Mouse (Mus musculus) limb, embryonic 12.5 days (tissue): ENCODE results near the gene Clec18a. TPM values are rescaled to one million over a fixed set of nuclear protein-coding genes. Genes with fewer than 3 reads are reported as not detected.
"Not testable (repeated sequence)": the region's sequence is repeated elsewhere in the genome, so short reads cannot be mapped to it uniquely, and the experiment has no call there.

Experiments
- ATAC-seq: fragments of 200-750 bp; cut with Nextera tagmentation; 2 replicates; pipeline ENCODE4 v1.8.0; 2017; ENCODE audit warnings: low read depth, moderate TSS enrichment; ENCODE audit not compliant: insufficient number of reproducible peaks, insufficient read depth, low FRiP score, low TSS enrichment
- H3K27ac ChIP-seq: fragments of 300-500 bp; sonication (generic); 2 replicates; pipeline ENCODE4 v1.5.1; 2016; ENCODE audit warnings: mild to moderate bottlenecking, moderate library complexity
- H3K27me3 ChIP-seq: fragments of 300-500 bp; sonication (generic); 2 replicates; pipeline ENCODE4 v1.6.1; 2016; ENCODE audit warnings: mild to moderate bottlenecking, moderate library complexity
- H3K36me3 ChIP-seq: fragments of 300-500 bp; sonication (generic); 2 replicates; pipeline ENCODE4 v1.6.1; 2016; ENCODE audit warnings: mild to moderate bottlenecking, moderate library complexity
- H3K4me1 ChIP-seq: fragments of 300-500 bp; sonication (generic); replicated peaks from 2 replicates; pipeline ENCODE4 v1.6.1; 2016
- H3K4me2 ChIP-seq: fragments of 300-500 bp; sonication (generic); 2 replicates; pipeline ENCODE4 v1.6.1; 2016; ENCODE audit warnings: mild to moderate bottlenecking, moderate library complexity
- H3K4me3 ChIP-seq: fragments of 300-500 bp; sonication (generic); replicated peaks from 2 replicates; pipeline ENCODE4 v1.5.1; 2016; ENCODE audit warnings: mild to moderate bottlenecking
- H3K9ac ChIP-seq: fragments of 300-500 bp; sonication (generic); replicated peaks from 2 replicates; pipeline ENCODE4 v1.6.1; 2016; ENCODE audit warnings: mild to moderate bottlenecking, moderate library complexity
- H3K9me3 ChIP-seq: fragments of 300-500 bp; sonication (generic); 2 replicates; pipeline ENCODE4 v1.6.1; 2016; ENCODE audit warnings: mild to moderate bottlenecking, moderate library complexity
- WGBS: fragments of 180-500 bp; shearing (Covaris S2); methylation state at CpG from one replicate; pipeline ENCODE4 v1.1.7; 2016; 5-methylcytosine and 5-hydroxymethylcytosine counted together
- microRNA-seq: library from miRNA; unstranded; fragments of <30 nt; microRNA quantifications from one replicate; pipeline ENCODE4, GENCODE M21; 2017
- polyA plus RNA-seq: library from polyadenylated mRNA; unstranded; fragments of >200 nt; fragmentation: Nextera tagmentation; extraction: Ambion mirVana; gene quantifications from 2 replicates; pipeline ENCODE4 v1.2.1, GENCODE M21; 2016

Gene Clec18a
- polyA plus RNA-seq, 1 experiment from 2014 or later, result 0.24 TPM

DNA sequence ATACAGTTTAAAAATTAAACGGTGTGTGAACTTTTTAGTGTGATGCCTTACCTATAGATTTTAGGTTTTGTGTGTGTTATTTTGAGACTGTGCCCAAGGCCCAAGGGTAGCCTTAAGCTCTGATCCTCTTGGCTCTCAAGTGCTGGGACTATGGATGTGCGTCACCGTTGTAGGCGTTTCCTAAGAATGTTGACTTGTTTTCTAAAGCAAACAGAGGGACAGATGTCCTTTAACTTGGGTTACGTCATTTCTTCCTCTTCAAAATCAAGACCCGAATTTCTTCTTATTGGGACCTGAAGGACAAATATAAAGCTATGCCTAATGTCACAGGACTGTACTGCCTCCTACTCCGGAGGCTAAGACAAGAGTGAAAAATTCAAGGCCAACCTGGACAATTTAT, 59.3 kb downstream of the Clec18a start, which contains the start of gene Aars:
Gene Aars (plus strand): TSS at position 229 of the 400 bp plus-strand sequence.
- Histone ChIP-seq H3K36me3 (peaks cover 23% of the 10 kb centered on the region), H3K4me1 (peaks cover 18% of the 10 kb centered on the region), H3K9ac (peak within 1 kb of the TSS; percentile 76), H3K9me3 (no peaks in the 10 kb centered on the region), H3K27me3 (peaks cover 3% of the 10 kb centered on the region; the same call in 1 of the 2 replicates), H3K4me3 (peak within 1 kb of the TSS; percentile 75), H3K4me2 (peak within 1 kb of the TSS; percentile 74), H3K27ac (peak within 1 kb of the TSS; percentile 75)
- 97% methylated on average over 7 of the region's 7 CpGs for WGBS
- ATAC-seq, result no peak

DNA sequence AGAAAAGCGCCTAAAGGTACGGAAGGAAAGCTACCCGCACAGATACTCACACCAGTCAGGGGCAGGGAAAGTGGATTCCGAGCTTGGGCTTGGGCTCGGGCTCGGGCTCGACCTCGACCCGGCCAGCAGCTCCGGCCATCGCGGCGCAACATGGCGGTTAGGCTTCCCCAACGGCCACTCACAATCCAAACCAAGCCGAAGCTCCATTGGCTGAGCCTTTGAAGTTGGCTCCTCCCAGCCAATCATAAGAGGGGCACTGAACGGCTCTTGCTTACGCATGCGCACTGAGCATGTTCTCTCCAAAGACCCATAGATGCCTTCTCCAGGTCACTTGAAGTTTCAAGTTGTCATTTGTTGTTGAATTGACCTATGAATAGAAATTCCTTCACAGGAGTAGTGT, 60.7 kb downstream of the Clec18a start, which contains the start of gene Ddx19b:
Gene Ddx19b (minus strand): TSS at position 180 of the 400 bp plus-strand sequence.
- Histone ChIP-seq H3K4me1 (peaks cover 18% of the 10 kb centered on the region), H3K36me3 (peaks cover 11% of the 10 kb centered on the region), H3K9ac (no peak within 1 kb of the TSS), H3K4me3 (no peak within 1 kb of the TSS), H3K9me3 (no peaks in the 10 kb centered on the region), H3K4me2 (no peak within 1 kb of the TSS), H3K27ac (no peak within 1 kb of the TSS), H3K27me3 (peaks cover 3% of the 10 kb centered on the region; the same call in 1 of the 2 replicates)
- 95% methylated on average over 19 of the region's 19 CpGs for WGBS
- ATAC-seq, result no peak

DNA sequence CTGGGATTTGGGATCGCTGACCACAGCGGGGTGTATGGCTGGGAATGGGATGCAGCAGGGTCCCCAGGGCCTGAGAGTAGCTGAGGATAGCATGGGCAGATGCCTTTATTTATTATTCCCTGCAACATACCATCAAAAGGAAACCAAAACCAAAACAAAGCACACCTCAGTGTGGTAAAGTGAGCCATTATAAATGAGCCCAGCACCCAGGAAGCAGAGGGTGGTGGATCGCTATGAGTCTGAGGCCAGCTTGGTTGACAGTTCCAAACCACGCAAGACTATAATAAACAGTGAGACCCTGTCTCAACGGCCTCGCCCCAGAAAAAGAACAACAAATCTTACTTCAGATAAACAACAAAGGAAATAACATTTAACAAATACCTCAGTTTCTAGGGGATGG, 62.2 kb downstream of the Clec18a start:
- Histone ChIP-seq H3K36me3 (no peaks in the 10 kb centered on the region), H3K9me3 (no peaks in the 10 kb centered on the region)
- ATAC-seq, result no peak

DNA sequence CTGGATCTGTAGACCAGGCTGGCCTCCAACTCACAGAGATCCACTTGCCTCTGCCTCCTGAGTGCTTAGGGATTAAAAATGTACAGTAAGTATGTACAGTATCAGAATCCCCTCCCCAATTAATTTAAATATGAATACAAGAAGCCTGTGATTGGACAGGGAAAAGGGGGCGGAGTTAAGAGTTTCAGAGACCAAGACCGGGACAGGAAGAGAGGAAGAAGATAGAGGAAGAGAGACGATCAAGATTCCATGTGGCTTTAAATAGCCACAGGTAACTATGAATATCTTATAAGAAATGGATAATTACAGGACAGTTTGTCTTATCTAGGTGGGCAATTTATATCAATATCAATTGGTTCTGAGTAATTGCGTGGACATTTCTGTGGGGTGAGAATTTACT, 62.6 kb downstream of the Clec18a start:
- Histone ChIP-seq H3K4me2 (no peak overlapping the region), H3K36me3 (no peaks in the 10 kb centered on the region), H3K27me3 (peaks cover 3% of the 10 kb centered on the region; the same call in 1 of the 2 replicates), H3K4me1 (peaks cover 4% of the 10 kb centered on the region), H3K9ac (no peak overlapping the region), H3K27ac (no peak overlapping the region), H3K4me3 (no peak overlapping the region), H3K9me3 (no peaks in the 10 kb centered on the region)
- ATAC-seq, result no peak
- WGBS, result 62% methylated on average over 4 of the region's 4 CpGs

More for the DNA sequence above, 62.2 kb downstream of the Clec18a start:
- H3K4me2 ChIP-seq, result no peak overlapping the region
- no peak overlapping the region for H3K9ac ChIP-seq
- H3K27me3 ChIP-seq, result peaks cover 3% of the 10 kb centered on the region; the same call in 1 of the 2 replicates
- no peak overlapping the region for H3K27ac ChIP-seq
- H3K4me1 ChIP-seq, result peaks cover 8% of the 10 kb centered on the region
- WGBS, result 80% methylated on average over 6 of the region's 6 CpGs
- no peak overlapping the region for H3K4me3 ChIP-seq

DNA sequence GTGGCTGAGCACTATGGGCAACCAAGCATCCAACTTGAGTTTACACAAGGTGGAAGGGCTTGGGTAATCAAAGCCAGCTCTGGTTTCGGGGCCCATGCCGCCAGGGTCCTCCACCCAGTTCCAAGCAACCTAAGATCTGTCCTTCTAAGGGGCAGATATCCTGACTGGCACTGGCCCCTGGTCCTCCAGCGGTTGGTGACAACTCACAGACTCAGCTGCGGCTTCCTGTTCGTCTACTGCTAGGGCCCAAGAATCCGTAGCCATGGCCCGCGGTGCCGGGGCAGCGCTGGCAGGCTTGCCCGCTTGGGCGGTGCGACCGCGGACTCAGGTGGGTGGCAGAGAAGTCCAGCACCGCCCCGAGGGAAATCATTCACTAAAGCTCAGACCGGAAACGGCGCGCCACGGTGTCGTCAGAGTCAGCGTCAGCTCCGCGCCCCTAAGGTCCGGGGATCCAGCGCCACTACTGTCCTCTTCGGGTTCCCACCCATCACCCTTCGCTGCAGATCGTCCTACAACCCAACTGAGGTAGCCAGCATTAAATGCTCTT, 64.8 kb downstream of the Clec18a start:
- WGBS, result under 1% methylated on average over 31 of the region's 31 CpGs
- peak; percentile 61; the same call in 1 of the 2 replicates for ATAC-seq
- peaks cover 3% of the 10 kb centered on the region; the same call in 1 of the 2 replicates for H3K27me3 ChIP-seq

DNA sequence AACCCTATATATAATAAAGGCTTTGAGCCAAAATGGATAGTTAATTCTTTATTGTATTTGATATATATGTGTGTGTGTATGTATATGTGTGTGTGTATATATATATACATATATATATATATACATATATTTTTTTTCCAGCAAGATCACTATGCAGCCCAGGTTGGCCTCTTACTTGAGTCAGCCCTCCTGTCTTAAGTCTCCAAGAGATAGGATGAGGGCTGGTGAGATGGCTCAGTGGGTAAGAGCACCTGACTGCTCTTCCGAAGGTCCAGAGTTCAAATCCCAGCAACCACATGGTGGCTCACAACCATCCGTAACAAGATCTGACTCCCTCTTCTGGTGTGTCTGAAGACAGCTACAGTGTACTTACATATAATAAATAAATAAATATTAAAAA, 65.6 kb downstream of the Clec18a start:
- 85% methylated on average over 2 of the region's 2 CpGs for WGBS

More for the DNA sequence above, 64.8 kb downstream of the Clec18a start:
- Histone ChIP-seq H3K36me3 (no peaks in the 10 kb centered on the region), H3K4me2 (peak overlapping the region; percentile 82), H3K4me3 (peak overlapping the region; percentile 72), H3K9ac (peak overlapping the region; percentile 83), H3K9me3 (no peaks in the 10 kb centered on the region), H3K27ac (no peak overlapping the region), H3K4me1 (no peaks in the 10 kb centered on the region; the same call in 1 of the 2 replicates)

DNA sequence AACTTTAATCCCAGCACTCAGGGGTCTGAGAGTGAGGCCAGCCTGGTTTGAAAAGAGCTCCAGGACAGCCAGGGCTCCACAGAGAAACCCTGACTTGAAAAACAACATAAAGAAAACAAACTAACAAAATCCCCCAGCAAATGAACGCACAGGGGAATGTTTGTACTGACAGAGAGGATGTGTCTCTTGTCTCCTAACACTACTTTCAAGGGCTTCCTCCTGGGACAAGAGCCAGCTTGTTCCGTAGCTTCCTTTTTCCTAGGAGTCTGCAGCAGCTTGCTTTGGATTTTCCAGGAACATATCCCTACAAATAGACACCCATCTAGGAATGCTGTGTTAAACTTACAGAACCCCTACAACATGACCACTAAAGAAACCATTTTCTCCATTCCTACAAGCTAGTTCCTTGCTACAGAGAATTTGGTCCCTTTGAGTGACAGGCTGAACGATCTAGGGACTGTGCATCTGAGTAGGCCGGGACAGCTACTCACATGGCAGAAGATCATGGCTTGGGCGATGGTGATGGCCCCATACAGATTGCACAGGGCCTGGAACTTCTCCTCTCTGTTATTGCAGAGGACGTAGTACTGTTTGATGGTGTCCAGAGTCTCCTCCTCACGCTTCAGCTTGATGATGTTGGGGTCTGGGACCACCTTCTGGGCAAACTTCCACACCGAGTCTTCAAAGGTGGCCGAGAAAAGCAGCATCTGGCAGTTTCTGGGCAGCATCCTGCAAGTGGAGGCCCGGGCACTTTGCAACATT, 81.8 kb downstream of the Clec18a start:
- H3K4me3 ChIP-seq, H3K27me3 ChIP-seq, H3K9ac ChIP-seq, H3K4me1 ChIP-seq, H3K4me2 ChIP-seq, H3K9me3 ChIP-seq, ATAC-seq, H3K27ac ChIP-seq: not testable (repeated sequence)
- peaks cover 44% of the 10 kb centered on the region for H3K36me3 ChIP-seq
- 90% methylated on average over 9 of the region's 10 CpGs for WGBS

More for the DNA sequence above, 65.6 kb downstream of the Clec18a start:
- ATAC-seq, H3K36me3 ChIP-seq, H3K9me3 ChIP-seq, H3K4me1 ChIP-seq, H3K4me3 ChIP-seq, H3K27ac ChIP-seq, H3K9ac ChIP-seq, H3K4me2 ChIP-seq, H3K27me3 ChIP-seq: not testable (repeated sequence)

Small RNA genes lying within 50 kb of the gene (microRNA-seq; reads per million reads assigned to microRNA genes)
- gene Gm24103 (not detected), gene Mir3473d (0.70 reads per million)

Other genes starting within 250 kb of the Clec18a start
- 84.9 and 88.6 TPM in 2 replicates for gene Cog4, start 245.8 kb downstream of the Clec18a start, polyA plus RNA-seq
- 207 and 211 TPM in 2 replicates for gene Sf3b3, start 245.6 kb downstream of the Clec18a start, polyA plus RNA-seq
- gene Fuk, start 189.9 kb downstream of the Clec18a start, polyA plus RNA-seq, result 17.9 and 20.3 TPM in 2 replicates
- 41.6 and 44.2 TPM in 2 replicates for gene St3gal2, start 172.5 kb downstream of the Clec18a start, polyA plus RNA-seq
- gene Ddx19a, start 94.6 kb downstream of the Clec18a start, polyA plus RNA-seq, result 14.5 and 17.3 TPM in 2 replicates
- 6.5 and 6.6 TPM in 2 replicates for gene Ddx19b, start 60.7 kb downstream of the Clec18a start, polyA plus RNA-seq
- gene Aars, start 59.3 kb downstream of the Clec18a start, polyA plus RNA-seq, result 65.5 and 73.8 TPM in 2 replicates
- 23.2 and 24.2 TPM in 2 replicates for gene Exosc6, start 36.1 kb downstream of the Clec18a start, polyA plus RNA-seq
- gene Pdpr, start 2.2 kb upstream of the Clec18a start, polyA plus RNA-seq, result 14.5 and 14.7 TPM in 2 replicates
- gene Glg1, start 166.8 kb upstream of the Clec18a start, polyA plus RNA-seq, result 87.5 and 99.2 TPM in 2 replicates
- 80.2 and 80.3 TPM in 2 replicates for gene Rfwd3, start 207.8 kb upstream of the Clec18a start, polyA plus RNA-seq
- 0.24 and 0.84 TPM in 2 replicates for gene Mlkl, start 245.8 kb upstream of the Clec18a start, polyA plus RNA-seq